Mouse (Mus musculus) embryonic fibroblast, embryonic 13.5 days (primary cell): Measurements from ENCODE around the gene Aldh3b2.

Experiments
- CTCF ChIP-seq: IDR thresholded peaks from 2 replicates; pipeline ENCODE4 v1.5.1; 2011; ENCODE audit warnings: mild to moderate bottlenecking, control low read depth, low read length, moderate library complexity, borderline replicate concordance; ENCODE audit not compliant: insufficient read depth
- POLR2A ChIP-seq: IDR thresholded peaks from 2 replicates; pipeline ENCODE4 v1.6.1; 2011; ENCODE audit warnings: low read depth, mild to moderate bottlenecking, control low read depth, low read length, moderate library complexity

- TF ChIP-seq CTCF: no peak
- TF ChIP-seq POLR2A: no peak
Observed at GRCm38 (mm10) chr19:4001752-4002151, 29.6 kb downstream of the Aldh3b2 start.
